Mouse (Mus musculus) kidney, adult 2 months (tissue): ENCODE results near the gene Elp4. TPM values are rescaled to one million over a fixed set of nuclear protein-coding genes. Genes with fewer than 3 reads are reported as not detected.

ENCODE experiments used
- DNase-seq: peaks from one replicate; pipeline ENCODE4 v3.0.0; 2021
- H3K27ac ChIP-seq: fragments of 200-500 bp; 2 replicates; pipeline ENCODE4 v1.5.1; 2012; ENCODE audit warnings: low read depth, low read length, control low read depth, inconsistent platforms; ENCODE audit not compliant: insufficient read depth
- H3K27me3 ChIP-seq: fragments of 200-500 bp; replicated peaks from 2 replicates; pipeline ENCODE4 v1.6.1; 2012; ENCODE audit warnings: mild to moderate bottlenecking, moderate library complexity, low read length, inconsistent platforms; ENCODE audit not compliant: control insufficient read depth, insufficient read depth
- H3K36me3 ChIP-seq: fragments of 200-500 bp; 2 replicates; pipeline ENCODE4 v1.6.1; 2012; ENCODE audit warnings: mild to moderate bottlenecking, moderate library complexity, low read length, inconsistent platforms; ENCODE audit not compliant: control insufficient read depth, insufficient read depth
- H3K4me1 ChIP-seq: fragments of 200-500 bp; 2 replicates; pipeline ENCODE4 v1.6.1; 2011; ENCODE audit warnings: low read length; ENCODE audit not compliant: control insufficient read depth, insufficient read depth
- H3K4me3 ChIP-seq: fragments of 200-500 bp; 2 replicates; pipeline ENCODE4 v1.5.1; 2011; ENCODE audit warnings: mild to moderate bottlenecking, low read depth, low read length, control low read depth; ENCODE audit not compliant: insufficient read depth
- CTCF ChIP-seq: fragments of 200-500 bp; conservative IDR thresholded peaks from 2 replicates; pipeline ENCODE4 v1.5.1; 2011; ENCODE audit warnings: low read depth, mild to moderate bottlenecking, control low read depth, low read length, moderate library complexity, mixed read lengths; ENCODE audit not compliant: insufficient read depth, insufficient read length
- POLR2A ChIP-seq: fragments of 200-500 bp; IDR thresholded peaks from one replicate; pipeline ENCODE4 v1.6.1; 2011; ENCODE audit warnings: low read depth, low read length, control low read depth
- whole genome bisulfite sequencing: fragments of 180-500 bp; shearing (Covaris S2); methylation state at CpG from one replicate; pipeline ENCODE4 v1.1.7; 2018; 5-methylcytosine and 5-hydroxymethylcytosine counted together
- polyA plus RNA-seq: library from polyadenylated mRNA; depleted of rRNA; stranded (reverse); fragments of >200 nt; gene quantifications from 2 replicates; pipeline ENCODE4 v1.2.3, GENCODE M21; 2012

Elp4 gene
- polyA plus RNA-seq, 1 experiment = 3.3 TPM

DNA sequence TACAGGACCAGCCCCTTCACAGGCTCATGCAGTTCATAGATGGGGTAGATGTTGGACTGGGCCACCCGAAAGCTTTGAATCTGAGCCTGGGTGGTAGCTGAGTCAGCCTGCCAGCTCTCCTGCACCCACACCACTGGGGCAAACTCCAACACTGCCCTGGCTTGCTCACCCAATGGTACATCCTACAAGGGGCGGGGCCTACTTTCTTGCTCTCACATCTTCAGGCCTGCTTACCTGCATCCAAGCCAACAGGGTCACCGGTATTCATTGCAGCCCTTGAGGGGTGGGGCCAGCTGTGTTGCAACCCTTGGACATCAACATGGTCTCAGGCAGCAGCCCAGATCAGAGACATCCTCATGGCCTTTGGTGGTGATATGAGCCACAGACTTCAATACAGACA, 6.2 kb upstream of the Elp4 start:
- peak; percentile 61 for DNase-seq
- H3K36me3 ChIP-seq = no peaks in the 10 kb centered on the region
- TF ChIP-seq CTCF = no peak
- no peak for TF ChIP-seq POLR2A
- 59% methylated on average over 3 of the region's 3 CpGs for WGBS
- H3K4me1 ChIP-seq = no peaks in the 10 kb centered on the region
- H3K27me3 ChIP-seq = no peaks in the 10 kb centered on the region
- H3K4me3 ChIP-seq = no peak overlapping the region
- no peak overlapping the region for H3K27ac ChIP-seq

DNA sequence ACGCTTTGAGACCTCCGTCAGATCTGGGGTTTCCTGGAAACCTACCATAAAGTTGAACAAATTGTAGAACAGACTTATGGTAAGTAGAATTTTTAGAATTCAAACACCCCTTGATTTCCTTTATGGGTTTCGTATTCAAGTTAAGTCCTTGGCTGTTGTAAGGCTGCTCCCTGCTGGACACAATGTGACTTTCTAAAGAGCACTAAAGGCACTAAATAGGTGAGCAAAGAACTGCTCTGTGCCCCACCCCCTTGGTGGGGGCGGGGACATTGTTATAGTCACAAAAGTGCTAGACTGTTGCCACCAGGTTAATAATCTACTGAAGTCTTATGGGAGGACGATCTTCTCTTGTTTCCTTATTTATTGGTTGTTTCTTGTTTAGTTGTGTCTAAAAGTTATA, 4.0 kb upstream of the Elp4 start:
- TF ChIP-seq POLR2A = no peak
- peak; percentile 29 for TF ChIP-seq CTCF
- H3K27ac ChIP-seq = no peak overlapping the region
- H3K4me3 ChIP-seq = no peak overlapping the region
- WGBS = 75% methylated on average over 5 of the region's 5 CpGs
- no peaks in the 10 kb centered on the region for H3K27me3 ChIP-seq
- no peaks in the 10 kb centered on the region for H3K36me3 ChIP-seq
- no peaks in the 10 kb centered on the region for H3K4me1 ChIP-seq
- DNase-seq = peak; percentile 68

GRCm38 (mm10) chr2:105904757-105905146, 388 bp upstream of the Elp4 start:
- peak overlapping the region; percentile 74 for H3K27ac ChIP-seq
- no peak for DNase-seq
- TF ChIP-seq POLR2A (no peak), CTCF (no peak)
- H3K4me3 ChIP-seq = peak overlapping the region; percentile 73
- WGBS = 1% methylated on average over 12 of the region's 12 CpGs
- H3K27me3 ChIP-seq = no peaks in the 10 kb centered on the region
- no peaks in the 10 kb centered on the region for H3K4me1 ChIP-seq
- H3K36me3 ChIP-seq = no peaks in the 10 kb centered on the region

- no peak for TF ChIP-seq POLR2A
- no peak for TF ChIP-seq CTCF
- Histone ChIP-seq H3K27me3 (no peaks in the 10 kb centered on the region), H3K4me3 (no peak overlapping the region), H3K36me3 (peaks cover 1% of the 10 kb centered on the region; the same call in 1 of the 2 replicates), H3K4me1 (no peaks in the 10 kb centered on the region; the same call in 1 of the 2 replicates), H3K27ac (no peak overlapping the region)
- DNase-seq = peak; percentile 17
Measured at GRCm38 (mm10) chr2:105890816-105891215, 13.5 kb downstream of the Elp4 start.

DNA sequence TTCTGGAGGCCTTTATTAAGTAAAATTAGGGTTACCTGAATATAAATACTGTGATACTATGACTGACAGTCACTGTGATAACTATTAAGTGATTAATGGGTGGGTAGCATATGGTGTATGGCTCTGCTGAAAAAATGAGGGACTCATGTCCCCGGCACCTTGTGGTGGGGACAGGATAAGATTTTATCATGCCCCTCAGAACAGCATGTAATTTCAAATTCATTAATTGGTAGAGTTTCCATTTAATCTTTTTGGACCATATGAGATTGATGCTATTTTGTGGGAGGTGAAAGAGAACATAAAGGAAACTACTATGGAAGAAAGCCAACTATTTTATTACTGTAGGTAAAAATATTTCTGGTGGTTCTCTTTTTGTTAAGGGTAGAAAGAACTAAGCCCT, 31.0 kb downstream of the Elp4 start:
- no peaks in the 10 kb centered on the region for H3K27me3 ChIP-seq
- no peaks in the 10 kb centered on the region for H3K4me1 ChIP-seq
- no peaks in the 10 kb centered on the region for H3K36me3 ChIP-seq
- no peak overlapping the region for H3K4me3 ChIP-seq
- no peak overlapping the region for H3K27ac ChIP-seq
- 98% methylated on average over 1 of the region's 1 CpGs for WGBS
- no peak for DNase-seq
- TF ChIP-seq CTCF = no peak
- no peak for TF ChIP-seq POLR2A

GRCm38 (mm10) chr2:105854740-105855139, 49.6 kb downstream of the Elp4 start:
- Histone ChIP-seq H3K4me3 (no peak overlapping the region), H3K4me1 (no peaks in the 10 kb centered on the region), H3K27ac (no peak overlapping the region), H3K27me3 (no peaks in the 10 kb centered on the region), H3K36me3 (no peaks in the 10 kb centered on the region)
- WGBS = 37% methylated on average over 2 of the region's 2 CpGs
- TF ChIP-seq POLR2A = no peak
- TF ChIP-seq CTCF = no peak
- DNase-seq = peak; percentile 37

DNA sequence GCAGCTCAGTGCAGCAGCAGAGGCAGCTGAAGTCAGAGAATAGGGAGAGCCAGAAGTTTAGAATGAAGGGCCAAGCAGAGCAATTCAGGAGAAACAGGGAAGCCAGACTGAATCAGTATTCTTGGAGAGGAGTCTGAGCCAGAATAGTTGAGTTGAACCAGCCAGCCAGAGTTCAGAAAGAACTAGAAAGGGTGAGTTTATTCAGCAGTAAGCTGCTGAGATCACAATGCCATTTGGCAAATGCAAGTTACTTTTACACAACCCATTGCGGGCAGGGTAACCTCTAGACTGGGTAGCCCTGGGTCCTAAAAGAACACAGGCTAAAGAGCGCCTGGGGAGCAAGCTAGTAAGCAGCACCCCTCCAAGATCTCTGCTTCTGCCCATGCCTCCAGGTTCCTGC, 51.4 kb downstream of the Elp4 start:
- TF ChIP-seq POLR2A = no peak
- TF ChIP-seq CTCF = no peak
- DNase-seq = no peak
- Histone ChIP-seq H3K36me3 (no peaks in the 10 kb centered on the region), H3K27me3 (no peaks in the 10 kb centered on the region), H3K4me3 (no peak overlapping the region), H3K4me1 (no peaks in the 10 kb centered on the region), H3K27ac (no peak overlapping the region)
- 96% methylated on average over 2 of the region's 2 CpGs for WGBS

GRCm38 (mm10) chr2:105851714-105852293, 52.6 kb downstream of the Elp4 start:
- Histone ChIP-seq H3K4me1 (no peaks in the 10 kb centered on the region), H3K27ac (no peak overlapping the region), H3K36me3 (no peaks in the 10 kb centered on the region), H3K4me3 (no peak overlapping the region), H3K27me3 (no peaks in the 10 kb centered on the region)
- TF ChIP-seq CTCF (no peak), POLR2A (no peak)
- DNase-seq = no peak
